22 mouse cellular contexts compared by ENCODE assay signal in the genomic region with DNA sequence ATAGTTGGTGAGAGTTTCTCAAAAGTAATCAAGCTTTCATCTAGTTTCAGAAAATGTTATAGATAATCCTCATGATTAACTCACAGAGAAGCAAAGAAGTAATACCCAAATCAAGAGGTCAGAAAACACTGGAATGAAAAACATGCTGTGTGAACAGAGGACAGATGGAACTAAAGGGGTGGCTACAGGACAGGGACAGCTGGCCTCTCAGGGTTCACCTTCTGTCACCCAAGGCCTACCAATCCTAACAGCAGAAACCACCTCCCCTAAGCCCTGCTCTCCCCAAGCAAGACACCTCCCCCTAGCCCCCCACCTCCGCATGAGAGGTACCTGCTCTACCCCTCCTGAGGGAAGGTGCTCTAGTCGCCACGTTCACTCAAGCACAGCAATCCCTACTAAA.
"Had no signal": no experiment of that assay in that cellular context is flagged by ENCODE, and none has a peak within 500 bp of the region (broad histone marks: within the 10 kb centered on the region; RNA-seq: fewer than 3 reads in every experiment).

No protein-coding gene starts in this region.

- H3K4me1 ChIP-seq: limb, embryonic 10.5 days; midbrain, embryonic 15.5 days had no signal

- H3K27me3 ChIP-seq: limb, embryonic 13.5 days; midbrain, embryonic 15.5 days; neural tube, embryonic 12.5 days; neural tube, embryonic 15.5 days had no signal

- DNase-seq: kidney, adult 18-20 months; kidney, postnatal 25 days; layer of hippocampus, adult 9-11 months; liver, postnatal 0 days; lung, embryonic 14.5 days; right cerebral cortex, adult 18-20 months; right cerebral cortex, postnatal 14 days; right cerebral cortex, postnatal 4 days; thymus, adult 2 months; thymus, postnatal 14 days; thymus, postnatal 4 days had no signal

- H3K36me3 ChIP-seq: limb, embryonic 10.5 days; midbrain, embryonic 12.5 days; midbrain, embryonic 15.5 days; neural tube, embryonic 12.5 days; neural tube, embryonic 15.5 days had no signal

- H3K4me2 ChIP-seq: limb, embryonic 13.5 days; lung, embryonic 14.5 days; midbrain, embryonic 12.5 days; midbrain, embryonic 15.5 days; neural tube, embryonic 12.5 days; neural tube, embryonic 15.5 days had no signal

- ATAC-seq: liver, postnatal 0 days; lung, postnatal 0 days; midbrain, embryonic 15.5 days had no signal

- H3K9ac ChIP-seq: limb, embryonic 13.5 days; liver, embryonic 14.5 days; liver, postnatal 0 days; lung, embryonic 14.5 days; midbrain, embryonic 12.5 days; midbrain, embryonic 15.5 days; neural tube, embryonic 12.5 days; neural tube, embryonic 15.5 days had no signal

- H3K27ac ChIP-seq: layer of hippocampus, adult 2 months; limb, embryonic 10.5 days; limb, embryonic 13.5 days; liver, embryonic 14.5 days; macrophage; midbrain, embryonic 12.5 days; midbrain, embryonic 15.5 days; neural tube, embryonic 12.5 days; neural tube, embryonic 15.5 days; stomach, postnatal 0 days had no signal

- H3K4me3 ChIP-seq: layer of hippocampus, adult 2 months; limb, embryonic 10.5 days; limb, embryonic 13.5 days; midbrain, embryonic 12.5 days; midbrain, embryonic 15.5 days; neural tube, embryonic 12.5 days; neural tube, embryonic 15.5 days had no signal

- H3K9me3 ChIP-seq: limb, embryonic 10.5 days; limb, embryonic 13.5 days; midbrain, embryonic 12.5 days; midbrain, embryonic 15.5 days; neural tube, embryonic 12.5 days; neural tube, embryonic 15.5 days had no signal
